In genomic region chr7:27193731-27194130, GRCm38 (mm10) we compare ENCODE assay signal across 16 mouse cellular contexts. TPM values are rescaled to one million over a fixed set of nuclear protein-coding genes. Genes with fewer than 3 reads are reported as not detected.
DNase-seq lines count a peak whose midpoint lies in the region; ATAC-seq and TF ChIP-seq lines count a peak whose summit lies in the region.
"Had no signal": no experiment of that assay in that cellular context is flagged by ENCODE, and none has a peak within 500 bp of the region (broad histone marks: within the 10 kb centered on the region; RNA-seq: fewer than 3 reads in every experiment).

No protein-coding gene starts in this region.

- WGBS in intestine, embryonic 16.5 days = 77% methylated on average over 4 of the region's 4 CpGs
- WGBS in intestine, postnatal 0 days = 65% methylated on average over 4 of the region's 4 CpGs
- WGBS in embryonic facial prominence, embryonic 13.5 days = 83% methylated on average over 4 of the region's 4 CpGs
- 90% methylated on average over 4 of the region's 4 CpGs for WGBS in midbrain, embryonic 11.5 days

- DNase-seq in midbrain, embryonic 11.5 days (ENCODE audit: low spot score, missing footprints) = peak; percentile 73
- no peak for DNase-seq in B cell, adult 2 months
- DNase-seq in left cerebral cortex, postnatal 36 days (ENCODE audit: low spot score in 2 of 2) = no peak
- DNase-seq: gastrocnemius, postnatal 10 days; kidney, postnatal 10 days; lung, postnatal 14 days; thymus, adult 2 months had no signal

- no peak overlapping the region for H3K27ac ChIP-seq in intestine, embryonic 16.5 days (ENCODE audit: low read length)
- H3K27ac ChIP-seq in intestine, postnatal 0 days (ENCODE audit: low read depth, low read length) = no peak overlapping the region; the same call in 1 of the 2 replicates
- no peak overlapping the region for H3K27ac ChIP-seq in embryonic facial prominence, embryonic 13.5 days
- H3K27ac ChIP-seq in midbrain, embryonic 11.5 days (ENCODE audit: low read depth, low read length) = no peak overlapping the region

- TF ChIP-seq CTCF in intestine, postnatal 0 days (IDR thresholded peaks at IDR 0.05; ENCODE audit: low read depth) = no peak
- TF ChIP-seq CTCF in E14TG2a.4 (conservative IDR thresholded peaks at IDR 0.05; ENCODE audit: low read length) = no peak

- no peaks in the 10 kb centered on the region for H3K9me3 ChIP-seq in intestine, embryonic 16.5 days (ENCODE audit: control insufficient read depth, low read length)
- no peaks in the 10 kb centered on the region for H3K9me3 ChIP-seq in intestine, postnatal 0 days (ENCODE audit: control insufficient read depth)
- no peaks in the 10 kb centered on the region for H3K9me3 ChIP-seq in E14TG2a.4 (ENCODE audit: low read length)
- H3K9me3 ChIP-seq in embryonic facial prominence, embryonic 13.5 days = no peaks in the 10 kb centered on the region
- H3K9me3 ChIP-seq in midbrain, embryonic 11.5 days (ENCODE audit: control insufficient read depth, low read length) = no peaks in the 10 kb centered on the region

- intact Hi-C loops in left cerebral cortex, postnatal 36 days (cut with DNase I) = no loop called here

- H3K4me1 ChIP-seq in intestine, embryonic 16.5 days (ENCODE audit: control insufficient read depth, insufficient read depth, low read length) = peaks cover 16% of the 10 kb centered on the region
- H3K4me1 ChIP-seq in intestine, postnatal 0 days (replicated peaks; ENCODE audit: control insufficient read depth, insufficient read depth, low read length) = peaks cover 4% of the 10 kb centered on the region; the same call in 1 of the 2 replicates
- peaks cover 85% of the 10 kb centered on the region for H3K4me1 ChIP-seq in E14TG2a.4 (replicated peaks; ENCODE audit: low read depth, low read length)
- H3K4me1 ChIP-seq in embryonic facial prominence, embryonic 13.5 days = peaks cover 17% of the 10 kb centered on the region
- H3K4me1 ChIP-seq in midbrain, embryonic 11.5 days (ENCODE audit: control insufficient read depth, insufficient read depth, low read length) = peaks cover 17% of the 10 kb centered on the region

- H3K36me3 ChIP-seq in intestine, embryonic 16.5 days (ENCODE audit: control insufficient read depth, insufficient read depth, low read length) = peaks cover 41% of the 10 kb centered on the region
- peaks cover 49% of the 10 kb centered on the region for H3K36me3 ChIP-seq in intestine, postnatal 0 days (ENCODE audit: control insufficient read depth, insufficient read depth)
- peaks cover 81% of the 10 kb centered on the region for H3K36me3 ChIP-seq in E14TG2a.4 (ENCODE audit: insufficient read depth, low read length)
- peaks cover 68% of the 10 kb centered on the region for H3K36me3 ChIP-seq in embryonic facial prominence, embryonic 13.5 days
- peaks cover 37% of the 10 kb centered on the region for H3K36me3 ChIP-seq in midbrain, embryonic 11.5 days (ENCODE audit: control insufficient read depth, insufficient read depth, low read length)

- no peaks in the 10 kb centered on the region for H3K27me3 ChIP-seq in intestine, embryonic 16.5 days (replicated peaks; ENCODE audit: control insufficient read depth, insufficient read depth, low read length)
- no peaks in the 10 kb centered on the region for H3K27me3 ChIP-seq in intestine, postnatal 0 days (replicated peaks; ENCODE audit: control insufficient read depth, insufficient read depth, low read length)
- no peaks in the 10 kb centered on the region for H3K27me3 ChIP-seq in E14TG2a.4 (ENCODE audit: insufficient read depth, low read length)
- H3K27me3 ChIP-seq in embryonic facial prominence, embryonic 13.5 days = no peaks in the 10 kb centered on the region
- no peaks in the 10 kb centered on the region for H3K27me3 ChIP-seq in midbrain, embryonic 11.5 days (ENCODE audit: control insufficient read depth, insufficient read depth, low read length)

- peak overlapping the region; percentile 19; the same call in 1 of the 2 replicates for H3K4me2 ChIP-seq in intestine, embryonic 16.5 days (ENCODE audit: low read depth, low read length)
- H3K4me2 ChIP-seq in intestine, postnatal 0 days (replicated peaks; ENCODE audit: low read depth) = no peak overlapping the region
- peak overlapping the region; percentile 95; the same call in 1 of the 2 replicates for H3K4me2 ChIP-seq in embryonic facial prominence, embryonic 13.5 days
- H3K4me2 ChIP-seq in midbrain, embryonic 11.5 days = no peak overlapping the region

- no peak for ATAC-seq in intestine, embryonic 16.5 days
- no peak for ATAC-seq in intestine, postnatal 0 days
- no peak for ATAC-seq in embryonic facial prominence, embryonic 13.5 days (ENCODE audit: insufficient number of reproducible peaks, insufficient read depth, low FRiP score, low TSS enrichment, low read depth)
- no peak for ATAC-seq in midbrain, embryonic 11.5 days (ENCODE audit: low FRiP score)
- ATAC-seq in megakaryocyte-erythroid progenitor cell, adult 5-6 weeks (replicated peaks; ENCODE audit: low FRiP score, low TSS enrichment, poor library complexity, severe bottlenecking) = no peak
- ATAC-seq: activated CD4-positive, CD25-positive, alpha-beta regulatory T cell, adult 4 months had no signal

- H3K4me3 ChIP-seq in intestine, embryonic 16.5 days (ENCODE audit: low read length) = no peak overlapping the region
- H3K4me3 ChIP-seq in intestine, postnatal 0 days (ENCODE audit: low read depth, low read length) = no peak overlapping the region
- H3K4me3 ChIP-seq in E14TG2a.4 (replicated peaks; ENCODE audit: low read length) = peak overlapping the region; percentile 94
- no peak overlapping the region for H3K4me3 ChIP-seq in embryonic facial prominence, embryonic 13.5 days
- H3K4me3 ChIP-seq in midbrain, embryonic 11.5 days (ENCODE audit: low read depth, low read length) = no peak overlapping the region

- no peak overlapping the region for H3K9ac ChIP-seq in intestine, embryonic 16.5 days (ENCODE audit: low read depth, low read length)
- no peak overlapping the region for H3K9ac ChIP-seq in intestine, postnatal 0 days (ENCODE audit: low read depth, low read length)
- H3K9ac ChIP-seq in embryonic facial prominence, embryonic 13.5 days = peak overlapping the region; percentile 2; the same call in 1 of the 2 replicates
- H3K9ac ChIP-seq in midbrain, embryonic 11.5 days (ENCODE audit: low read length) = no peak overlapping the region

RNA-seq across cellular contexts. Expression of gene BC024978, which starts 1.9 kb away (rescaled TPM):
- polyA plus RNA-seq in intestine, embryonic 16.5 days (2015; fragmentation: Nextera tagmentation; extraction: Ambion mirVana) = 2.8 and 2.9 TPM in 2 replicates
- 1.9 and 2.4 TPM in 2 replicates for polyA plus RNA-seq in intestine, postnatal 0 days (2015; fragmentation: Nextera tagmentation; extraction: Ambion mirVana)
- 4.1 and 4.5 TPM in 2 replicates for polyA plus RNA-seq in embryonic facial prominence, embryonic 13.5 days (2015; fragmentation: Nextera tagmentation; extraction: Ambion mirVana)
- polyA plus RNA-seq in midbrain, embryonic 11.5 days (2014; fragmentation: Nextera tagmentation; extraction: Ambion mirVana) = 4.0 and 4.1 TPM in 2 replicates
- total RNA-seq in left cerebral cortex, postnatal 36 days (2021) = 10 to 100 TPM; 20.6 TPM
- total RNA-seq in megakaryocyte-erythroid progenitor cell, adult 5-6 weeks (2014; fragmentation: Nextera tagmentation) = 6.9 and 7.0 TPM in 2 replicates
- total RNA-seq in megakaryocyte-erythroid progenitor cell, adult 5-6 weeks (2017) = 1.3 and 4.9 TPM in 2 replicates

RNA-seq across cellular contexts. Expression of gene Snrpa, which starts 2.3 kb away (rescaled TPM):
- polyA plus RNA-seq in intestine, embryonic 16.5 days (2015; fragmentation: Nextera tagmentation; extraction: Ambion mirVana) = 227 and 251 TPM in 2 replicates
- polyA plus RNA-seq in intestine, postnatal 0 days (2015; fragmentation: Nextera tagmentation; extraction: Ambion mirVana) = 75.4 and 76.4 TPM in 2 replicates
- 292 and 298 TPM in 2 replicates for polyA plus RNA-seq in embryonic facial prominence, embryonic 13.5 days (2015; fragmentation: Nextera tagmentation; extraction: Ambion mirVana)
- 339 and 364 TPM in 2 replicates for polyA plus RNA-seq in midbrain, embryonic 11.5 days (2014; fragmentation: Nextera tagmentation; extraction: Ambion mirVana)
- 10 to 100 TPM; 78.4 to 80.5 TPM for total RNA-seq in left cerebral cortex, postnatal 36 days (2021)
- total RNA-seq in megakaryocyte-erythroid progenitor cell, adult 5-6 weeks (2014; fragmentation: Nextera tagmentation) = 297 and 325 TPM in 2 replicates
- 90.7 and 109 TPM in 2 replicates for total RNA-seq in megakaryocyte-erythroid progenitor cell, adult 5-6 weeks (2017)

RNA-seq across cellular contexts. Expression of gene Mia, which starts 12.8 kb away (rescaled TPM):
- polyA plus RNA-seq in intestine, embryonic 16.5 days (2015; fragmentation: Nextera tagmentation; extraction: Ambion mirVana) = 3.8 and 5.1 TPM in 2 replicates
- polyA plus RNA-seq in intestine, postnatal 0 days (2015; fragmentation: Nextera tagmentation; extraction: Ambion mirVana) = not detected in 2 replicates
- 60.5 and 96.6 TPM in 2 replicates for polyA plus RNA-seq in embryonic facial prominence, embryonic 13.5 days (2015; fragmentation: Nextera tagmentation; extraction: Ambion mirVana)
- 0.93 and 1.4 TPM in 2 replicates for polyA plus RNA-seq in midbrain, embryonic 11.5 days (2014; fragmentation: Nextera tagmentation; extraction: Ambion mirVana)
- 1 to 10 TPM; 1.2 to 1.9 TPM for total RNA-seq in left cerebral cortex, postnatal 36 days (2021)
- total RNA-seq in megakaryocyte-erythroid progenitor cell, adult 5-6 weeks (2014; fragmentation: Nextera tagmentation) = not detected in 2 replicates
- total RNA-seq in megakaryocyte-erythroid progenitor cell, adult 5-6 weeks (2017) = not detected in 2 replicates
- total RNA-seq: gastrocnemius, postnatal 10 days had no signal

RNA-seq across cellular contexts. Expression of gene Gm21983, which starts 12.8 kb away (rescaled TPM):
- not detected in 2 replicates for polyA plus RNA-seq in intestine, embryonic 16.5 days (2015; fragmentation: Nextera tagmentation; extraction: Ambion mirVana)
- polyA plus RNA-seq in intestine, postnatal 0 days (2015; fragmentation: Nextera tagmentation; extraction: Ambion mirVana) = 0.22 TPM in 1 of 2 replicates, not detected in the other
- 2.2 and 5.2 TPM in 2 replicates for polyA plus RNA-seq in embryonic facial prominence, embryonic 13.5 days (2015; fragmentation: Nextera tagmentation; extraction: Ambion mirVana)
- polyA plus RNA-seq in midbrain, embryonic 11.5 days (2014; fragmentation: Nextera tagmentation; extraction: Ambion mirVana) = not detected in 2 replicates
- total RNA-seq in left cerebral cortex, postnatal 36 days (2021) = not detected
- not detected in 2 replicates for total RNA-seq in megakaryocyte-erythroid progenitor cell, adult 5-6 weeks (2014; fragmentation: Nextera tagmentation)
- not detected in 2 replicates for total RNA-seq in megakaryocyte-erythroid progenitor cell, adult 5-6 weeks (2017)
- total RNA-seq: gastrocnemius, postnatal 10 days had no signal
- polyA plus RNA-seq: embryonic facial prominence, embryonic 11.5 days; heart, embryonic 16.5 days; neural tube, embryonic 11.5 days; thymus, adult 2 months had no signal

RNA-seq across cellular contexts. Expression of gene Rab4b, which starts 15.0 kb away (rescaled TPM):
- 69.9 and 70.1 TPM in 2 replicates for polyA plus RNA-seq in intestine, embryonic 16.5 days (2015; fragmentation: Nextera tagmentation; extraction: Ambion mirVana)
- 96.2 and 103 TPM in 2 replicates for polyA plus RNA-seq in intestine, postnatal 0 days (2015; fragmentation: Nextera tagmentation; extraction: Ambion mirVana)
- polyA plus RNA-seq in embryonic facial prominence, embryonic 13.5 days (2015; fragmentation: Nextera tagmentation; extraction: Ambion mirVana) = 72.2 and 74.2 TPM in 2 replicates
- polyA plus RNA-seq in midbrain, embryonic 11.5 days (2014; fragmentation: Nextera tagmentation; extraction: Ambion mirVana) = 57.4 and 59.1 TPM in 2 replicates
- total RNA-seq in left cerebral cortex, postnatal 36 days (2021) = 10 to 100 TPM; 91.5 to 96.5 TPM
- total RNA-seq in megakaryocyte-erythroid progenitor cell, adult 5-6 weeks (2014; fragmentation: Nextera tagmentation) = 16.2 and 30.1 TPM in 2 replicates
- total RNA-seq in megakaryocyte-erythroid progenitor cell, adult 5-6 weeks (2017) = 3.0 and 7.5 TPM in 2 replicates

Comparison
In these comparisons a context has a peak if more than half of its experiments do, and no peak if none do; other contexts are left out.
1. H3K4me2 ChIP-seq: peak in intestine, embryonic 16.5 days (single experiment) and embryonic facial prominence, embryonic 13.5 days (single experiment); none in intestine, postnatal 0 days (single experiment) and midbrain, embryonic 11.5 days (single experiment).
2. RNA of gene Mia, which starts 12.8 kb away (polyA plus RNA-seq): 60.5 to 96.6 TPM in embryonic facial prominence, embryonic 13.5 days; 3.8 to 5.1 TPM in intestine, embryonic 16.5 days, 0.93 to 1.4 TPM in midbrain, embryonic 11.5 days and not detected in intestine, postnatal 0 days; every median in the first group is over 10 times any median in the second.